Mouse (Mus musculus): ENCODE data around the gene Sik2.

DNA sequence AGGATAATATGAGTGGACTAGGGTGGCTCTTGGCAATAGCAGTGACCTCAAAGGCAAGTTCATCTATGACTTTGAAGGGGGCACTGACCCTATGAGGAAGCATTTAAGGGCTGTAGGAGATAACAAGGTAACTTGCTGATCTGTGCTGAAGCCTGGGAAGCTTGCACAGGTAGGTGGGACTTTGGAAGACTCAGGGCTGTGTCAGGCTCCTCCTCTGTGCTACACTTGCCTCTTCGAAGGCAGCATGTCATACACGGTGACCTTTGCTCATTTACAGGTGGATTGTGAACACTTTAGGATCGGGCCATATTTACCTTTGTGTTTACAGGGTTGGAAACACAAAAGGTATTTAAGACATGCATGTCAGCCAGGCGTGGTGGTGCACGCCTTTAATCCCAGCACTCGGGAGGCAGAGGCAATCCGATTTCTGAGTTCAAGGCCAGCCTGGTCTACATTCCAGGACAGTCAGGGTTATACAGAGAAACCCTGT, 32.7 kb upstream of the Sik2 start:
- TF ChIP-seq POLR2A (IDR thresholded peaks at IDR 0.05; ENCODE audit: low read depth, low read length), result no peak
- TF ChIP-seq CTCF (IDR thresholded peaks at IDR 0.05; ENCODE audit: extremely low read depth, insufficient read length, insufficient replicate concordance, low read depth, low read length), result no peak

All from small intestine, adult 2 months (tissue).